Comparison of ENCODE assay signal across 33 mouse cellular contexts in the genomic region with DNA sequence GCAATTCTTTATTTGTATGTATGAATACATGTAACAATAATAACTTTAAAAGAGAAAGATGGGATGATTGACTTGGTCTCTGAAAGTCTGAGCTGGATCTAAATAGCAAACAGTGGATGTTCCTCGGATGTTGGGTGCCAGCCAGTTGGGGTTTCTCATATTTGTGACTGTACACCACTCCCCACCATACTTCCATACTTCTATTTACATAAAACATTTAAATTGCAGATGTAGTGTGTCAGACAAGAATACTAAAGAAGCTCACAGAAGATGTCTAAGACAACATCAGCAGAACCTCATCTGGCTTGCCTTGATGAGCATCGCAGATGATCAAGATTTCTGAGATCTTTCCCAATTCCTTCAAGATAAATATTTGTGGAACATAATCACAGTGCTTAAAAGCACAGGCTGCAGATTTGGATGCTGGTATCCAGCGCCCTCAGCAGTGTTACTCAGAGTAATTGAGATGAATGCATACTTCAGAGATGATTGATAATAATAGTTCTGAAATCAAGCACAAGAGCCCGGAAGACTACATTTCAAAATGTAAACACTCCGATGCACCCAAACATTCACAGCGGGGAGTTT.
DNase-seq lines count a peak whose midpoint lies in the region; ATAC-seq and TF ChIP-seq lines count a peak whose summit lies in the region.
"Had no signal": no experiment of that assay in that cellular context is flagged by ENCODE, and none has a peak within 500 bp of the region (broad histone marks: within the 10 kb centered on the region; RNA-seq: fewer than 3 reads in every experiment).

No protein-coding gene starts in this region.

- no peaks in the 10 kb centered on the region for H3K9me3 ChIP-seq in intestine, embryonic 15.5 days
- H3K9me3 ChIP-seq in intestine, postnatal 0 days (ENCODE audit: control insufficient read depth): no peaks in the 10 kb centered on the region
- no peaks in the 10 kb centered on the region for H3K9me3 ChIP-seq in lung, embryonic 16.5 days (ENCODE audit: control insufficient read depth, low read length)
- H3K9me3 ChIP-seq in stomach, embryonic 14.5 days (ENCODE audit: control insufficient read depth, low read depth, low read length): no peaks in the 10 kb centered on the region
- no peaks in the 10 kb centered on the region for H3K9me3 ChIP-seq in liver, embryonic 12.5 days (replicated peaks)
- H3K9me3 ChIP-seq: embryonic facial prominence, embryonic 12.5 days; embryonic facial prominence, embryonic 15.5 days; forebrain, embryonic 12.5 days; forebrain, embryonic 15.5 days; heart, embryonic 12.5 days; heart, embryonic 15.5 days; hindbrain, embryonic 10.5 days; hindbrain, embryonic 13.5 days had no signal

- no peak overlapping the region for H3K27ac ChIP-seq in intestine, embryonic 15.5 days
- H3K27ac ChIP-seq in intestine, postnatal 0 days (ENCODE audit: low read depth, low read length): no peak overlapping the region
- H3K27ac ChIP-seq in lung, embryonic 16.5 days (ENCODE audit: low read length): peak overlapping the region; percentile 66
- peak overlapping the region; percentile 33; the same call in 1 of the 2 replicates for H3K27ac ChIP-seq in stomach, embryonic 14.5 days (ENCODE audit: low read length)
- H3K27ac ChIP-seq in liver, embryonic 12.5 days: no peak overlapping the region
- H3K27ac ChIP-seq: embryonic facial prominence, embryonic 12.5 days; embryonic facial prominence, embryonic 15.5 days; forebrain, embryonic 12.5 days; forebrain, embryonic 15.5 days; gastrocnemius, adult 2 months; heart, embryonic 15.5 days; hindbrain, embryonic 10.5 days; hindbrain, embryonic 13.5 days had no signal

- WGBS in intestine, embryonic 15.5 days: 55% methylated on average over 6 of the region's 6 CpGs
- WGBS in intestine, postnatal 0 days: 63% methylated on average over 6 of the region's 6 CpGs
- WGBS in lung, embryonic 16.5 days: 43% methylated on average over 6 of the region's 6 CpGs
- WGBS in stomach, embryonic 14.5 days: 44% methylated on average over 6 of the region's 6 CpGs
- 69% methylated on average over 6 of the region's 6 CpGs for WGBS in liver, embryonic 12.5 days (ENCODE audit: insufficient replicate concordance)

- H3K4me3 ChIP-seq in intestine, embryonic 15.5 days (replicated peaks): no peak overlapping the region
- no peak overlapping the region for H3K4me3 ChIP-seq in intestine, postnatal 0 days (ENCODE audit: low read depth, low read length)
- no peak overlapping the region for H3K4me3 ChIP-seq in lung, embryonic 16.5 days (ENCODE audit: low read length)
- no peak overlapping the region for H3K4me3 ChIP-seq in stomach, embryonic 14.5 days (ENCODE audit: low read depth, low read length)
- H3K4me3 ChIP-seq in liver, embryonic 12.5 days: no peak overlapping the region
- H3K4me3 ChIP-seq: embryonic facial prominence, embryonic 12.5 days; embryonic facial prominence, embryonic 15.5 days; erythroblast, embryonic 14.5 days; forebrain, embryonic 12.5 days; forebrain, embryonic 15.5 days; gastrocnemius, adult 2 months; heart, embryonic 12.5 days; heart, embryonic 15.5 days; hindbrain, embryonic 10.5 days; hindbrain, embryonic 13.5 days had no signal

- H3K4me2 ChIP-seq in intestine, embryonic 15.5 days (replicated peaks): no peak overlapping the region
- no peak overlapping the region for H3K4me2 ChIP-seq in intestine, postnatal 0 days (replicated peaks; ENCODE audit: low read depth)
- no peak overlapping the region for H3K4me2 ChIP-seq in lung, embryonic 16.5 days (ENCODE audit: low read depth, low read length)
- no peak overlapping the region for H3K4me2 ChIP-seq in stomach, embryonic 14.5 days (replicated peaks; ENCODE audit: low read depth, low read length)
- no peak overlapping the region for H3K4me2 ChIP-seq in liver, embryonic 12.5 days
- H3K4me2 ChIP-seq: embryonic facial prominence, embryonic 12.5 days; embryonic facial prominence, embryonic 15.5 days; forebrain, embryonic 12.5 days; forebrain, embryonic 15.5 days; heart, embryonic 12.5 days; heart, embryonic 15.5 days; hindbrain, embryonic 13.5 days had no signal

- DNase-seq in lung, adult 18-20 months: no peak
- DNase-seq in brain, adult 2 months (ENCODE audit: low read depth, low spot score): peak; percentile 16
- DNase-seq: adrenal gland, postnatal 10 days; adrenal gland, postnatal 36 days; B cell, adult 2 months; cerebellum, adult 11 months; cerebellum, adult 2 months; cerebellum, adult 9-11 months; cerebellum, postnatal 25 days; gastrocnemius, adult 2 months; gastrocnemius, postnatal 14 days; heart, adult 18-20 months; heart, postnatal 10 days; heart, postnatal 36 days had no signal

- no peaks in the 10 kb centered on the region for H3K27me3 ChIP-seq in intestine, embryonic 15.5 days (replicated peaks)
- H3K27me3 ChIP-seq in intestine, postnatal 0 days (replicated peaks; ENCODE audit: control insufficient read depth, insufficient read depth, low read length): no peaks in the 10 kb centered on the region
- H3K27me3 ChIP-seq in lung, embryonic 16.5 days (ENCODE audit: control insufficient read depth, insufficient read depth, low read depth, low read length): no peaks in the 10 kb centered on the region
- no peaks in the 10 kb centered on the region for H3K27me3 ChIP-seq in stomach, embryonic 14.5 days (ENCODE audit: control insufficient read depth, insufficient read depth, low read length)
- no peaks in the 10 kb centered on the region for H3K27me3 ChIP-seq in liver, embryonic 12.5 days (replicated peaks)
- H3K27me3 ChIP-seq: CH12.LX; embryonic facial prominence, embryonic 12.5 days; embryonic facial prominence, embryonic 15.5 days; forebrain, embryonic 12.5 days; forebrain, embryonic 15.5 days; heart, embryonic 12.5 days; heart, embryonic 15.5 days; hindbrain, embryonic 13.5 days had no signal

- H3K4me1 ChIP-seq in intestine, embryonic 15.5 days (replicated peaks): no peaks in the 10 kb centered on the region
- no peaks in the 10 kb centered on the region for H3K4me1 ChIP-seq in intestine, postnatal 0 days (replicated peaks; ENCODE audit: control insufficient read depth, insufficient read depth, low read length)
- H3K4me1 ChIP-seq in lung, embryonic 16.5 days (replicated peaks; ENCODE audit: control insufficient read depth, insufficient read depth, low read length): peaks cover 7% of the 10 kb centered on the region; the same call in 1 of the 2 replicates
- H3K4me1 ChIP-seq in stomach, embryonic 14.5 days (ENCODE audit: control insufficient read depth, insufficient read depth, low read length): no peaks in the 10 kb centered on the region
- no peaks in the 10 kb centered on the region for H3K4me1 ChIP-seq in liver, embryonic 12.5 days
- H3K4me1 ChIP-seq: embryonic facial prominence, embryonic 12.5 days; embryonic facial prominence, embryonic 15.5 days; forebrain, embryonic 12.5 days; forebrain, embryonic 15.5 days; hindbrain, embryonic 10.5 days; hindbrain, embryonic 13.5 days had no signal

- H3K9ac ChIP-seq in intestine, embryonic 15.5 days: no peak overlapping the region
- H3K9ac ChIP-seq in intestine, postnatal 0 days (ENCODE audit: low read depth, low read length): no peak overlapping the region
- H3K9ac ChIP-seq in lung, embryonic 16.5 days (ENCODE audit: low read length): no peak overlapping the region
- no peak overlapping the region for H3K9ac ChIP-seq in stomach, embryonic 14.5 days (replicated peaks; ENCODE audit: low read depth, low read length)
- no peak overlapping the region for H3K9ac ChIP-seq in liver, embryonic 12.5 days
- H3K9ac ChIP-seq: embryonic facial prominence, embryonic 12.5 days; embryonic facial prominence, embryonic 15.5 days; forebrain, embryonic 12.5 days; forebrain, embryonic 15.5 days; heart, embryonic 12.5 days; heart, embryonic 15.5 days; hindbrain, embryonic 13.5 days had no signal

- ATAC-seq in intestine, embryonic 15.5 days: peak; percentile 61; the same call in 1 of the 2 replicates
- ATAC-seq in intestine, postnatal 0 days: no peak
- peak; percentile 92 for ATAC-seq in lung, embryonic 16.5 days (ENCODE audit: low read depth)
- no peak for ATAC-seq in stomach, embryonic 14.5 days (ENCODE audit: insufficient number of reproducible peaks, insufficient read depth, low FRiP score, low read depth)
- ATAC-seq in erythroblast, adult 5-6 weeks (replicated peaks; ENCODE audit: low FRiP score, poor library complexity, severe bottlenecking): no peak
- no peak for ATAC-seq in liver, embryonic 12.5 days
- ATAC-seq: forebrain, embryonic 15.5 days; hindbrain, embryonic 16.5 days; Patski had no signal

- H3K36me3 ChIP-seq in intestine, embryonic 15.5 days: no peaks in the 10 kb centered on the region
- no peaks in the 10 kb centered on the region for H3K36me3 ChIP-seq in intestine, postnatal 0 days (ENCODE audit: control insufficient read depth, insufficient read depth)
- H3K36me3 ChIP-seq in lung, embryonic 16.5 days (ENCODE audit: control insufficient read depth, insufficient read depth, low read length): no peaks in the 10 kb centered on the region
- no peaks in the 10 kb centered on the region for H3K36me3 ChIP-seq in stomach, embryonic 14.5 days (ENCODE audit: control insufficient read depth, insufficient read depth, low read length)
- no peaks in the 10 kb centered on the region for H3K36me3 ChIP-seq in liver, embryonic 12.5 days
- H3K36me3 ChIP-seq: embryonic facial prominence, embryonic 12.5 days; embryonic facial prominence, embryonic 15.5 days; forebrain, embryonic 12.5 days; forebrain, embryonic 15.5 days; G1E; heart, embryonic 12.5 days; heart, embryonic 15.5 days; hindbrain, embryonic 10.5 days; hindbrain, embryonic 13.5 days had no signal

- TF ChIP-seq CTCF in intestine, postnatal 0 days (IDR thresholded peaks at IDR 0.05; ENCODE audit: low read depth): no peak

Comparison
In these comparisons a context has a peak if more than half of its experiments do, and no peak if none do; other contexts are left out.
1. ATAC-seq: peak in intestine, embryonic 15.5 days (single experiment) and lung, embryonic 16.5 days (single experiment); none in intestine, postnatal 0 days (single experiment), stomach, embryonic 14.5 days (single experiment), erythroblast, adult 5-6 weeks (single experiment) and liver, embryonic 12.5 days (single experiment).
2. H3K27ac ChIP-seq: peak in lung, embryonic 16.5 days (single experiment) and stomach, embryonic 14.5 days (single experiment); none in intestine, embryonic 15.5 days (single experiment), intestine, postnatal 0 days (single experiment) and liver, embryonic 12.5 days (single experiment).